Mouse (Mus musculus) heart, postnatal 10 days (tissue): ENCODE results near the gene Mkln1. TPM values are rescaled to one million over a fixed set of nuclear protein-coding genes. Genes with fewer than 3 reads are reported as not detected.

Experiments
- DNase-seq, 2 experiments: peaks; one replicate each; pipeline ENCODE4 v3.0.0; 2021
- intact Hi-C: fragments of 180-260 bp; cut with DNase I; formaldehyde crosslinking; loops from one replicate; pipeline ENCODE4 v1.15.1; 2025
- total RNA-seq, 2 experiments: library from RNA; stranded (reverse); gene quantifications; 2 replicates each; pipeline ENCODE4 v1.2.3; 2021

The Mkln1 gene
- total RNA-seq = 100 to 1,000 TPM; 194 to 206 TPM

- DNase-seq = peak; percentile 93 to 94
- intact Hi-C loops = loop anchor here (2.0 kb wide), 1 partner anchor 182 kb away; no protein-coding TSS in a partner anchor
Measured at GRCm38 (mm10) chr6:31398431-31399205, at the start of gene Mkln1. TSS of gene Mkln1 (plus strand) at chr6:31398735.

DNA sequence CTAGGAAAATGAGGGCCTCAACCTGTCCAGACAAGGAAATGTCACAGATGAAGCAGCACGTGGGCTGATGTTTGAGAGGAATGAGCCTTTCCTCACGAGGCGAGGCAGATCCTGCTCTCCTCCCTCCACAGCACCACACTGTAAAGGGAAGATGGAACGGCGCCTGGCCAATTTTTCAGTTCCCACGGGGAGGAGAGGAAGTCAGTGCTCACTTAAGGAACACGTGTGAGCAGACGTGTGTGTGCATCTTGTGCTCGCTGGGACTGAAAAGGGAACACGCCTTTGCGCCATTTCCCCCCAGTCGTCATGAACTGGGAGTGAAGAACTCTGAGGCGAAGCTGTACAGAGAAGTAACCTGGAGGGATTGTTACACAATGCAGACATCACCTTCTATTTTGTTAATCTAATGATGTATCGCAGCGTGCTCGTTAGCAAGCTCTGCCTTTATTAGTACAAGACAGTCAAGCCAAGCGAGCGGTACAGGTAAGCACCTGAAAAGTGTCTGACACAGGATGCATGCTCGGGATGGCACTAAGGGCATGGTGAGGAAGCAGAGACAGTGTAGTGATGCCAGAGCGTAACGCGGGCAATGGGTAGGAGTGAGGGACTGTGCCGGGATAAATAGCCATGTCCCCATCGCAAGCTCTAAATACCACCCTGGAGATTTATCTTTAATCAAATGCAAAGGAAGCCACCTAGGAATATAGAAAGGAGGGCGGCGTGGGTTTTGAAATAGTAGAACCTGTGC lies 41.9 kb upstream of the Mkln1 start:
- intact Hi-C loops = no loop called here
- peak; percentile 21 to 40 for DNase-seq

GRCm38 (mm10) chr6:31357286-31357685 lies 41.2 kb upstream of the Mkln1 start:
- intact Hi-C loops = no loop called here
- DNase-seq = peak; percentile 20 to 24

GRCm38 (mm10) chr6:31362617-31363016 lies 35.9 kb upstream of the Mkln1 start:
- DNase-seq = no peak
- intact Hi-C loops = no loop called here

- no peak for DNase-seq
- intact Hi-C loops = no loop called here
Measured at GRCm38 (mm10) chr6:31364399-31364798, 34.1 kb upstream of the Mkln1 start.

DNA sequence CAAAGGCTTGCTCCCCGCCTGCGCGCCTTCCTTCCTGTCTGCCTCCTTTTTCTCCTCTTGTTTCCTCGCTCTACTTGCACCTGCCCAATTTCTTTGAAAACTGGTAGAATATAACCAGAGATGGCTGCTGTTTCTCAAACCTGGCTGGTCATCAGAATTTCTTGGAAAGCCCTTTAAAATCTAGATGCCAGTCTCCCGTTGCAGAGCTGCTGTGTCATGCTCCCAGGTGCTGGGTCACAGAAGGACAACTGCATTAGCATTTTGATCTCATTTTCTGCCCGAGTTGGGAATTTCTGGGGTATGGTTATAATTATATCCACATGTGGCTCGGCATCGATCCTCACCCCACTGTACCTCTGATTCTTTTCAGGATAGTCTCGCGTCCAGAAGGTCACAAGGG lies 30.6 kb upstream of the Mkln1 start:
- DNase-seq = no peak
- intact Hi-C loops = loop anchor here (5.0 kb wide), 1 partner anchor 46 kb away; no protein-coding TSS in a partner anchor

DNA sequence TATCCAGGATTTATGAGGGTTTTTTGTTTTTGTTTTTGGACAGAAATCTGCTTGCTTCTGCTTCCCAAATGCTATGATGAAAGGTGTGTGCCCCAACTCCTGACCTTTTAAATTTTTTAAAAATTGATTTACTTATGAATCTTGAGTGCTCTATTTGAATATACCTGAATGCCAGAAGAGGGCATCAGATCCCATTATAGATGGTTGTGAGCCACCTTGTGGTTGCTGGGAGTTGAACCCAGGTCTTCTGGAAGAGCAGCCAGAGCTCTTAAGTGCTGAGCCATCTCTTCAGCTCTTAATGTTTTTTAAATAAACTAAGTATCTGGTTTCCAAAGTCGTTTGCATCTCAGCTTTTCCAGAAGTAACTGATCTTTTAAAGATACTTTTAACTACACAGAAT lies 30.0 kb upstream of the Mkln1 start:
- DNase-seq = no peak
- intact Hi-C loops = loop anchor here (5.0 kb wide), 1 partner anchor 46 kb away; no protein-coding TSS in a partner anchor

DNA sequence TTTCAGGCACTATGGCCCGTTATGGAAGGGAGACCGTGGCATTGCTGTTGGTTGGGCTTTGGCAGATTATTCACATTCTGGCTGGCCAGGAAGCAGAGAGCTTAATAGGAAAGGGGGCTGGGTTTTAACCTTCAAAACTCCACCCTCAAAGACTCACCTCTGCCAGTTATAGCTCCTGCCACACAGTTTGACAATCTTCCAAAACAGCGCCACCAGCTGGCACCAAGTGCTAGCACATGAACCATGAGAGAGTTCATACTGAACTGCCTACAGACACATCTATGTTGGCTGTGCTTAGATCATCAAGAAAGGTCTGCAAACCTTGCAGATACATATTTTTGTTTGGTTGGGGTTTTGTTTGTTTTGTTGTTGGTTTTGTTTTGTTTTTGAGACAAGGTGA lies 28.7 kb upstream of the Mkln1 start:
- intact Hi-C loops = loop anchor here (5.0 kb wide), 1 partner anchor 48 kb away; no protein-coding TSS in a partner anchor
- DNase-seq = peak; percentile 37 to 66

- intact Hi-C loops = no loop called here
- peak; percentile 50 to 64 for DNase-seq
Measured at GRCm38 (mm10) chr6:31370550-31371061, 27.9 kb upstream of the Mkln1 start.

- intact Hi-C loops = no loop called here
- peak; percentile 54 to 61 for DNase-seq
Measured at GRCm38 (mm10) chr6:31371140-31371539, 27.4 kb upstream of the Mkln1 start.

GRCm38 (mm10) chr6:31372620-31373019 lies 25.9 kb upstream of the Mkln1 start:
- DNase-seq = peak in 1 of 2 experiments; percentile 9
- intact Hi-C loops = no loop called here

- no peak for DNase-seq
- intact Hi-C loops = no loop called here
Measured at GRCm38 (mm10) chr6:31373084-31373673, 25.4 kb upstream of the Mkln1 start.

- no peak for DNase-seq
- intact Hi-C loops = no loop called here
Measured at GRCm38 (mm10) chr6:31382989-31383388, 15.5 kb upstream of the Mkln1 start.

DNA sequence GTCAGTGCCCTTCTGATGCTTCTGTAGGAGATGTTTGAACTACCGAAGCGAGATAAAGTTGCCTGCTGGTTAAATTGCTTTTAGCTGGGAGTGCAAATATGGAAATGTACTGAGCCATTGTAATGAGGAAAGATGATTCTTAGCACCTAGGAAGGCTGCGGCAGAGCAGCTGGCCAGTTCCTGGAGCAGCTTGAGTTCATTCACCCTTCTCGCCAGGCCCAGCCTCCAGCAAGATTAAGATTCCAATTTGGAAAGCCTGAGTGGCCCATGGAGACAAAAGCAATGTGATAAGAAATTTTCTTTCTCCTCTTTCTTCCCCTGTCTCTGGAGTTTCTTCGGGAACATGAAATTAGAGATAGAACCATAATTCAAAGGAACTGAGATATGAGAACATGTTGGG lies 13.7 kb upstream of the Mkln1 start:
- intact Hi-C loops = no loop called here
- no peak for DNase-seq

DNA sequence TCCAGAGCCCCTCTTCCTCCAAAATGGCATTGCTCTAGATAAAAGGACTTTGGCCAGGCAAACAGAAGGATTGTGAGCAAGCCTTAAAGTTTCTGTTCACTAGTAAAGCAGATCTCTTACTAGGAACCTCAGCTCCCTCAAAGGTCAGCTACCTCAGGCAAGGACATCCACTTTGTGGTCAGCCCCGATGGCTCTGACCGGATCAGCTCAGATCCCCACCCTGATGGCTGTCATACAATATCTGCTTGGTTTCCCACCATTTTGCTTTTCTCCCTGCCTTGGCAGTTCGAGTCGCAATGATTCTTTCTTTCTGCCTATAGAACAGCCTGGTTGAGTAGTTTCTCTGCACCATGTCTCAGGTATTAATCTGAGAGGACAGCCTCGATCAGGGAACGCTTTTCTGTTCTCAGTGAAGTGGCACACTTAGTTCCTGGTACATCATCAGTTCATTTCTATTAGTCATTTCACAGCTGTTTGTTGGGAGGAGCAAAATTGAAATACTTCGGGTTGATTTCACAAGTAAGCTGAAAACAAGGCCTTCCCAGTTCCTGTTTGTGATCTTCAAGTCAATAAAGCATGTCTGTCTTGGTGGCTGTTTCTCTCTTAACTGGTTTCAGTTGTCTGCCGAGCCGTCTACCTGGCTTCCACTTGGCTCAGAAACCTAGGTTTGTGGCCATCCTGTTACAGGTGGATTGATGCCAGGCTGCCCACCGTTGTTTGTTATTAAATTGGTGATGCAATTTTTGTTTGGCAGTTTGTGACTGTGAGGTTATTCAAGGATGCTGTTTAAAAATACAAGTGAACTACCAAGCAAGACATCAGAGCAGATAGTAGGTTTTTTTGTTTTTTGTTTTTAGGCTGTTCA lies 13.0 kb upstream of the Mkln1 start:
- no peak for DNase-seq
- intact Hi-C loops = no loop called here

- intact Hi-C loops = loop anchor here (2.0 to 5.0 kb wide), 2 partner anchors 67 to 199 kb away; no protein-coding TSS in a partner anchor
- DNase-seq = no peak
Measured at GRCm38 (mm10) chr6:31389716-31390115, 8.8 kb upstream of the Mkln1 start.

DNA sequence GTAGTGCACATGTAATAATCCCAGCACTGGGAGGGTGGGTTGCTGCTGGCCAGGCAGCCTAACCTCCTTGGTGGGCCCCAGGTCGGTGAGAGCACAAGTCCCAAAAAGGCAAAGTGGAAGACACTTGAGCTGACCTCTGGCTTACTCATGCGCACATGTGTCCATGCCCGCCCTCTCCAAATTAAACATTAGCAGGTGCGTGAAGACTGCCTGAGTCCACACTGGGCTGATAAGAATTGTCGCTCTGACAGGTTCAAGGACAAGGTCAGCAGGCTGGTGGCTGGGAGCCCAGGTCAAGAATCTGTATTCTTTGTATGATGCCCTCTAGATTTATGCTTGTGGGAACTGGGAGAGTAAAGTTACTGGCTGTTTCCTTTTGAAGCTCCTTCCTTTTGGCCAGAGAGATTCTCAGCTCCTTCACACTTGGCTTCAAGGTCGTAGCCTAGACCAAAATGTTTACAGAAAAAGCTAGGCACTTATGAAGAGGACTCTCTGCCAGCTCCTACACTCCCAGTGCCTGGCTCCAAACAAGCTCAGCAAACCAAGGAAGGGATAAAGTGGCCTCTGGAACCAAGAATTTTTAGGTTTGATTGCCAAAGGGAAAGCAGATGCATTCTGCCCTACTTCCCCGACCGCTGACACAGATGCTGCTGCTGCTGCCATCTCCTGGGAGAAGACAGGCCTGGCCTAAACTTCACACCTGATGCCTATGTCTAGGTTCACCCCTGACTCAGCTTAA lies 8.1 kb upstream of the Mkln1 start:
- DNase-seq = peak; percentile 58 to 67
- intact Hi-C loops = loop anchor here (2.0 to 5.0 kb wide), 2 partner anchors 68 to 200 kb away; no protein-coding TSS in a partner anchor

GRCm38 (mm10) chr6:31392871-31393270 lies 5.7 kb upstream of the Mkln1 start:
- no peak for DNase-seq
- intact Hi-C loops = loop anchor here (5.0 kb wide), 1 partner anchor 71 kb away; no protein-coding TSS in a partner anchor

- intact Hi-C loops = no loop called here
Measured at GRCm38 (mm10) chr6:31396118-31396517, 2.4 kb upstream of the Mkln1 start.

More at GRCm38 (mm10) chr6:31396118-31396517, 2.4 kb upstream of the Mkln1 start:
- DNase-seq = no peak
